Mouse (Mus musculus): ENCODE results near the gene Oxsm. TPM values are rescaled to one million over a fixed set of nuclear protein-coding genes. Genes with fewer than 3 reads are reported as not detected.
A peak's percentile ranks its signal among the peaks of the same experiment; 100 is the strongest.

The Oxsm gene
- polyA plus RNA-seq, 1 experiment from 2014 or later, result 4.2 TPM

DNA sequence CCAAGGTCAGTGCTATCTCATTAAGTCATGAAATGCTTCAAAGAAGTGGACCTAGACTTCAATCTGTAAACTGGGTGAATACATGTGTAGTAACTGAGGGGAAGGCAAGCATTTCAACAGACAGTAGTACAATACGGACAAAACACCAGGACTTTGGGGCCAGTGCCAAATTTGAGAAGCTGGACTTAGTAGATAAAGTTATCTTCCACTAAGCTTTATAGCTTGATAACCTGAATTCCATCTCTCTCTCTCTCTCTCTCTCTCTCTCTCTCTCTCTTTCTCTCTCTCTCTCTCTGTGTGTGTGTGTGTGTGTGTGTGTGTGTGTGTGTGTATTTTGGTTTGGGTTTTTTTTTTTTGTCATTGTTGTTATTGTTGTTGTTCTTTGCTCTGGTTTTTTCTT lies 4.5 kb downstream of the Oxsm start:
- no peak for ATAC-seq (ENCODE audit: insufficient read depth, low FRiP score)
- 69% methylated on average over 1 of the region's 1 CpGs for WGBS

DNA sequence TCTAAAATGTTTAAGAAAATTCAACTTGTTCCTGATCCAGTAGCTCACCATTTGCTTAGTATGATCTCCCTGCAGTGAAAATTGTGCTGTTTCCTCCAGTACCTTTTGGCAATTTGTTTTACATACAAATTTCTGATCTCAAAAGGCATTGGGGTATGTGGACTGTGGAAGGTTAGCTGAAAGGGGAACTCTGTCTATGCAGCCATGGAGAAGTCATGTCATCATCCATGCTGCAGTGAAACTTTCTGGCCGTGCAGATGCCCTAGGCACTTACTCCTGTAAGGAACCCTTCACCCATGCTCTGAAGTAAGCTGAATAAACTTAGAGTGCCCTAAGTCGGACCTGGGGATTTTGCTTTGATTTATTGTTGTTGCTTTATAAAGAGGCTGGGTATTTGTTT lies 5.2 kb downstream of the Oxsm start:
- no peak for ATAC-seq (ENCODE audit: insufficient read depth, low FRiP score)
- no peaks in the 10 kb centered on the region for H3K27me3 ChIP-seq (ENCODE audit: control insufficient read depth, insufficient read depth, low read length)
- H3K9ac ChIP-seq (ENCODE audit: low read length), result no peak overlapping the region
- H3K36me3 ChIP-seq (ENCODE audit: control insufficient read depth, insufficient read depth, low read length), result no peaks in the 10 kb centered on the region
- H3K4me1 ChIP-seq (ENCODE audit: control insufficient read depth, insufficient read depth, low read length), result peaks cover 19% of the 10 kb centered on the region
- no peak overlapping the region for H3K4me2 ChIP-seq (ENCODE audit: low read depth, low read length)
- H3K27ac ChIP-seq (ENCODE audit: low read length), result no peak overlapping the region
- H3K9me3 ChIP-seq (replicated peaks; ENCODE audit: control insufficient read depth, low read length), result no peaks in the 10 kb centered on the region
- H3K4me3 ChIP-seq (replicated peaks; ENCODE audit: low read length), result no peak overlapping the region
- 51% methylated on average over 2 of the region's 2 CpGs for WGBS

More for the DNA sequence above, 4.5 kb downstream of the Oxsm start:
- no peak overlapping the region for H3K4me2 ChIP-seq (ENCODE audit: low read depth, low read length)
- no peaks in the 10 kb centered on the region for H3K9me3 ChIP-seq (replicated peaks; ENCODE audit: control insufficient read depth, low read length)
- H3K4me3 ChIP-seq (replicated peaks; ENCODE audit: low read length), result no peak overlapping the region
- H3K36me3 ChIP-seq (ENCODE audit: control insufficient read depth, insufficient read depth, low read length), result no peaks in the 10 kb centered on the region
- no peaks in the 10 kb centered on the region for H3K27me3 ChIP-seq (ENCODE audit: control insufficient read depth, insufficient read depth, low read length)
- no peak overlapping the region for H3K27ac ChIP-seq (ENCODE audit: low read length)
- H3K9ac ChIP-seq (ENCODE audit: low read length), result no peak overlapping the region
- peaks cover 22% of the 10 kb centered on the region for H3K4me1 ChIP-seq (ENCODE audit: control insufficient read depth, insufficient read depth, low read length)

DNA sequence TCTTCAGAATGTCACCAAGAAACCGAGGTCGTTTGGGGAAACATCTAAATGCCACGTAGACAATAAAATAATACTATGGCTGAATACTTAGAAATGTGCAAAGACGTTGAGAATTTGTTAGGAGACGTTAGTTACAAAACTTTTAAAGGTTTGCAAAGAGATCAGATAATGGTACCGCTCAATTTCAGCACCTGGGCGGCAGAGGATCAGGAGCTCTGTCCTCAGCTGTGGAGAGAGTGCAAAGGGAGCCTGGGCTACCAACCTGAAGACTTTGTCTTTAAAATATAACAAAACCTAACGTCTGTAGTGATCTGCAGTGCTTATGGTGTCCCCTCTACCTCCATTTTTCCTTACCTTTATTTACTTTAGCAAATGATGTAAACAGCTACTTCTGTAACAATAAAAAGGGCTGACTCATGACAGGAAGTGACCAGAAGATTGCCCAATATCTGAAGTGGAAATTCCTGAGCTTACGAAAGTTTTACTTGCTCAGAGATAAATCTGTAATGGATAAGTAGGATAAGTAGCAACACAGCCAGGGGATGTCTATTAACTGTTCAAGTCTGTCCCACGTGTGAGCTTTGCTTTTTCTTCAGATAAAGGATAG lies 5.9 kb downstream of the Oxsm start:
- H3K36me3 ChIP-seq (ENCODE audit: control insufficient read depth, insufficient read depth, low read length), result no peaks in the 10 kb centered on the region
- ATAC-seq (ENCODE audit: insufficient read depth, low FRiP score), result no peak
- H3K27me3 ChIP-seq (ENCODE audit: control insufficient read depth, insufficient read depth, low read length), result no peaks in the 10 kb centered on the region
- no peaks in the 10 kb centered on the region for H3K9me3 ChIP-seq (replicated peaks; ENCODE audit: control insufficient read depth, low read length)
- peaks cover 18% of the 10 kb centered on the region for H3K4me1 ChIP-seq (ENCODE audit: control insufficient read depth, insufficient read depth, low read length)
- peak overlapping the region; percentile 65 for H3K4me3 ChIP-seq (replicated peaks; ENCODE audit: low read length)
- peak overlapping the region; percentile 87 for H3K9ac ChIP-seq (ENCODE audit: low read length)
- peak overlapping the region; percentile 73 for H3K4me2 ChIP-seq (ENCODE audit: low read depth, low read length)
- 12% methylated on average over 10 of the region's 10 CpGs for WGBS
- H3K27ac ChIP-seq (ENCODE audit: low read length), result peak overlapping the region; percentile 91

DNA sequence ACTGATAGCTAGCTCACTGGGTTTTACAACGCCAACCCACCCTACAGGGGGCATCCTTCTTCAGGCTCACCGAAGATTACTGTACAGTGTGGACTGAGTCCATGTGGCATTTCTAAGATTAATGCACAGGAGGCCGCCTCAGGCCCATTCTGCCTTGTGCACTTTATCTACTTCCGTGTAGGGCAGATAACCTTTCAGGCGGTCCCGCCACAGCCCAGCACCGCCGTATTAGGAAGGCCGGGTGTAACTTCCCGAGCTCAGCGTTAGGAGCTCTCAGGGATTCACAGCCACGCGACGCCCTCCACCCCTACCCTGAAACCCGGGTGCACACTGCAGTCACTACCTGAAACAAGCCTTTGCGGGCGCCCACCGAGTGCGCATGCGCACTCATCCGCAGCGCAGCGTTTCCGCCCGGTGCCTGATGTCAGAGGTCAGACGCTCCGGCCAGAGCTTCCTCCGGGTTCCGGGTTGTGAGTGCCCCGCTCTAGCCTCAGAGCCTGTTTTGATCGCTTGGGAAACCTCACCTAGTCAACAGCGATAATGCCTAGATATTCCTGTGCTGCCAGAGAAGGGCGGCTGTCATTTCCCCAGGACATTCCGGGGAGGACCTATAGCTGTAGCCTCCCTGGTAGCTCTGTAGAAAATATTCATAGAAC lies 6.5 kb downstream of the Oxsm start:
- Histone ChIP-seq H3K4me3 (replicated peaks; ENCODE audit: low read length) (peak overlapping the region; percentile 65), H3K9ac (ENCODE audit: low read length) (peak overlapping the region; percentile 87), H3K27me3 (ENCODE audit: control insufficient read depth, insufficient read depth, low read length) (no peaks in the 10 kb centered on the region), H3K4me1 (ENCODE audit: control insufficient read depth, insufficient read depth, low read length) (peaks cover 12% of the 10 kb centered on the region), H3K36me3 (ENCODE audit: control insufficient read depth, insufficient read depth, low read length) (no peaks in the 10 kb centered on the region), H3K9me3 (replicated peaks; ENCODE audit: control insufficient read depth, low read length) (no peaks in the 10 kb centered on the region), H3K4me2 (ENCODE audit: low read depth, low read length) (peak overlapping the region; percentile 73), H3K27ac (ENCODE audit: low read length) (peak overlapping the region; percentile 91)
- 2% methylated on average over 34 of the region's 34 CpGs for WGBS
- ATAC-seq (ENCODE audit: insufficient read depth, low FRiP score), result peak; percentile 90

DNA sequence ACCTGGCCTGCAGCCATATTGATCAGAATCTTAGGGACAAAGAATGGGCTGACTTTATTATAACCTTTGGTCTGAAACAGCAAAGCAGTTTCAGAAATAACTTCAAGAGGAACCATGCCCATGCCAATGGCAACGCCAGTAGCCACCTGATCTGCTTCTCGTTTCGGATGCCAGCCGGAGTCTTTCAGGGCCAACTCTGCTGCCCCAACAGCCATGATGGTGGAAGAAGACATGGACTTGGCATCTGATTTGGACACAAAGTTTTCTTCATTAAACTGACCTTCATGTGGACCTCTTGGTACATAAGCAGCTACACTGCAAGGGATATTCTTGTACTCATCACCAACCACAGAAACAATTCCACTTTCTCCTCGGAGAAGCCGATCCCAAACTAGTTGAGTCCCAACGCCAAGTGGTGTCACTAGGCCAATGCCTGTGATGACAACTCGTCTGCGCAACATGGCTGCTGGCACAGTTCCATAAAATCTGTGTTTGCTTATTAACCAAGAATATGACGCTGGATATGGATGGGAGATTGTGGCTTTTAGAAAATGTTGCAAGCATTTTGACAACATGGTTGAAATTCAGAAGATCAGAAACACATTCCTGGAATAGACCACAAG lies 7.3 kb downstream of the Oxsm start:
- Histone ChIP-seq H3K4me2 (ENCODE audit: low read depth, low read length) (peak overlapping the region; percentile 73), H3K4me1 (ENCODE audit: control insufficient read depth, insufficient read depth, low read length) (peaks cover 12% of the 10 kb centered on the region), H3K9ac (ENCODE audit: low read length) (peak overlapping the region; percentile 87; the same call in 1 of the 2 replicates), H3K36me3 (ENCODE audit: control insufficient read depth, insufficient read depth, low read length) (no peaks in the 10 kb centered on the region), H3K27me3 (ENCODE audit: control insufficient read depth, insufficient read depth, low read length) (no peaks in the 10 kb centered on the region), H3K4me3 (replicated peaks; ENCODE audit: low read length) (peak overlapping the region; percentile 65), H3K27ac (ENCODE audit: low read length) (no peak overlapping the region), H3K9me3 (replicated peaks; ENCODE audit: control insufficient read depth, low read length) (no peaks in the 10 kb centered on the region)
- WGBS, result 94% methylated on average over 10 of the region's 10 CpGs
- ATAC-seq (ENCODE audit: insufficient read depth, low FRiP score), result no peak

DNA sequence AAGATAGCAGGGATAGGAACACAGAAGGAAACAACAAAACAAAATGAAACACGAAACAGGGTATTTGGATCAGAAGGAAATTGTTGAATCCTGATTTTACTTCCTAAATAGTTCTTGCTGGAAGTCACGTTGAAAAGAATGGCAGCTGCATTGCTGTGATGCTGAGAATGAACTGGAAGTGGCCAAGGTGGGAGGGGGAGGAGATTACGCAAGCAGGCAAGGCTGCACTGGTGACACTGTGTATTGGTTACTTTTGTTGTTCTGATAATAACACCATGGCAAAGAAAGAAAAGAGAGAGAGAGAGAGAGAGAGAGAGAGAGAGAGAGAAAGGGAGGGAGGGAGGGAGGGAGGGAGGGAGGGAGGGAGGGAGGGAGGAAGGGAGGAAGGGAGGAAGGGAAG lies 13.1 kb downstream of the Oxsm start:
- 77% methylated on average over 3 of the region's 3 CpGs for WGBS
- no peak for ATAC-seq (ENCODE audit: insufficient read depth, low FRiP score)

DNA sequence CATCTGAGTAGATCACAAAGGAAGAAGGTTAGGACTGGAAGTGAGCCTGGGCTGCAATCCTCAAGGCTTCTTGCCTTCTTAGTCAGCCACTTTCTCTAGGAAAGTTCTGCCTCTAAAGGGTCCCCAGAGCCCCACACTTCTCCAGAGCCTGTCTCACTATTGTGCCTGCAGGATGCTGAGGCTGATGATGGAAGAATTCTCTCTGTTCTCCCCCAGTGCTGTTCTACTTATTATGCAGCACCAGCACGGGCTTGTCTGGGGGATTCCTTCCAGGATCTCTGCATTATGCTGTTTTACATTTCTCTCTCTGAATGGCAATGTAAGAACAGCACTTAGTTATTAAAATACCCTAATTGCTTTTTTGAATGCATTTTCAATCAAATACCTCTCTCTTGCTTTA lies 16.1 kb downstream of the Oxsm start:
- WGBS, result 55% methylated on average over 1 of the region's 1 CpGs
- no peaks in the 10 kb centered on the region for H3K4me1 ChIP-seq (ENCODE audit: control insufficient read depth, insufficient read depth, low read length)
- no peaks in the 10 kb centered on the region for H3K27me3 ChIP-seq (ENCODE audit: control insufficient read depth, insufficient read depth, low read length)
- H3K27ac ChIP-seq (ENCODE audit: low read length), result no peak overlapping the region
- no peak for ATAC-seq (ENCODE audit: insufficient read depth, low FRiP score)
- H3K4me2 ChIP-seq (ENCODE audit: low read depth, low read length), result no peak overlapping the region
- no peak overlapping the region for H3K4me3 ChIP-seq (replicated peaks; ENCODE audit: low read length)
- no peak overlapping the region for H3K9ac ChIP-seq (ENCODE audit: low read length)
- H3K36me3 ChIP-seq (ENCODE audit: control insufficient read depth, insufficient read depth, low read length), result no peaks in the 10 kb centered on the region
- no peaks in the 10 kb centered on the region for H3K9me3 ChIP-seq (replicated peaks; ENCODE audit: control insufficient read depth, low read length)

More for the DNA sequence above, 13.1 kb downstream of the Oxsm start:
- H3K9ac ChIP-seq (ENCODE audit: low read length), result no peak overlapping the region
- no peak overlapping the region for H3K27ac ChIP-seq (ENCODE audit: low read length)
- H3K9me3 ChIP-seq (replicated peaks; ENCODE audit: control insufficient read depth, low read length), result no peaks in the 10 kb centered on the region
- no peaks in the 10 kb centered on the region for H3K4me1 ChIP-seq (ENCODE audit: control insufficient read depth, insufficient read depth, low read length)
- H3K36me3 ChIP-seq (ENCODE audit: control insufficient read depth, insufficient read depth, low read length), result no peaks in the 10 kb centered on the region
- H3K4me2 ChIP-seq (ENCODE audit: low read depth, low read length), result no peak overlapping the region
- no peaks in the 10 kb centered on the region for H3K27me3 ChIP-seq (ENCODE audit: control insufficient read depth, insufficient read depth, low read length)
- no peak overlapping the region for H3K4me3 ChIP-seq (replicated peaks; ENCODE audit: low read length)

DNA sequence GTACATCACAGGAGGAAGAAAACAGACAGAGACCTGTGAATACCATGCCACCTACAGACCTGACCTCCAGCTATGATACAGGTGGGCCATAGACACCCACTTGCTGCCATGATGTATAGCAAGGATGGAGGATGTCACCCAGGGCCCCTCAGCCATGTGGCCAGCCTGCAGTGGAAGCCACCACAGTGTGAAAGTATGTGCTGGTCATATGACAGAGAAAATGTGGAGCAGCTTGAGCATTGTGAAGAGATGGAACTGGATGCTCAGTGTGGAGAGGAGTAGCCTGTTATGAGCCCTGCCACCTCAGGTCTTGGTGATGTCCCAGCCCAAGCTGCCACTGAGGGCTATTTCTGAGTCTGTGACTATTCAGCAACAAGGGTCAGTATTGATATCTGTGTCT lies 19.0 kb downstream of the Oxsm start:
- no peak overlapping the region for H3K4me2 ChIP-seq (ENCODE audit: low read depth, low read length)
- no peak overlapping the region for H3K4me3 ChIP-seq (replicated peaks; ENCODE audit: low read length)
- ATAC-seq (ENCODE audit: insufficient read depth, low FRiP score), result no peak
- peaks cover 3% of the 10 kb centered on the region; the same call in 1 of the 2 replicates for H3K9me3 ChIP-seq (replicated peaks; ENCODE audit: control insufficient read depth, low read length)
- no peaks in the 10 kb centered on the region for H3K36me3 ChIP-seq (ENCODE audit: control insufficient read depth, insufficient read depth, low read length)
- no peaks in the 10 kb centered on the region for H3K4me1 ChIP-seq (ENCODE audit: control insufficient read depth, insufficient read depth, low read length)
- H3K27ac ChIP-seq (ENCODE audit: low read length), result no peak overlapping the region
- H3K27me3 ChIP-seq (ENCODE audit: control insufficient read depth, insufficient read depth, low read length), result no peaks in the 10 kb centered on the region
- no peak overlapping the region for H3K9ac ChIP-seq (ENCODE audit: low read length)

DNA sequence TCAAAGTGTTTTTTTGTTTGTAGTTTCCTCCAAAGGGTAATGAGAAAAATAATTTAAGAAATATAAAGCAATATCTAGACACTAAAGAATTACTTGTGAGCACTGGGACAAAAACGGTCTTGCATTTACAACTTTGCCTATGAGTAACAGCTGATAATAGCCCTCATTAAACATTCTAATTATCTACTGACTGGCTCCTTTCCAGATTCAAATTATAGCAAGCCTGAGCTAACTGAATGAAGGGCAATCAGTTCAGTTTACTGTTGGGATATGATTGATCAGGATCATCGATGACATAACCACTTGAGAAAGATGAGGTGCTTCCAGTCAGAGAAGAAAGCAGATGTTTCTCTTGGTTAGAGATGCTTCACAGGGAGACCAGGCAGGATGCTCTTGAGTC lies 20.2 kb downstream of the Oxsm start:
- Histone ChIP-seq H3K27ac (ENCODE audit: low read length) (no peak overlapping the region), H3K27me3 (ENCODE audit: control insufficient read depth, insufficient read depth, low read length) (no peaks in the 10 kb centered on the region), H3K9ac (ENCODE audit: low read length) (no peak overlapping the region), H3K4me2 (ENCODE audit: low read depth, low read length) (no peak overlapping the region), H3K36me3 (ENCODE audit: control insufficient read depth, insufficient read depth, low read length) (no peaks in the 10 kb centered on the region), H3K4me3 (replicated peaks; ENCODE audit: low read length) (no peak overlapping the region), H3K4me1 (ENCODE audit: control insufficient read depth, insufficient read depth, low read length) (no peaks in the 10 kb centered on the region), H3K9me3 (replicated peaks; ENCODE audit: control insufficient read depth, low read length) (peaks cover 4% of the 10 kb centered on the region; the same call in 1 of the 2 replicates)
- no peak for ATAC-seq (ENCODE audit: insufficient read depth, low FRiP score)
- WGBS, result 77% methylated on average over 2 of the region's 2 CpGs

All from stomach, embryonic 16.5 days (tissue).